Mouse (Mus musculus) myocyte (in vitro differentiated cells): ENCODE results near the gene Pdlim7.

Experiments
- CEBPB ChIP-seq: IDR thresholded peaks from 2 replicates; pipeline ENCODE4 v1.6.1; 2011; ENCODE audit warnings: mild to moderate bottlenecking, moderate library complexity; ENCODE audit not compliant: poor library complexity, insufficient read depth, severe bottlenecking
- E2F4 ChIP-seq: IDR thresholded peaks from one replicate; pipeline ENCODE4 v1.6.1; 2011; ENCODE audit warnings: mild to moderate bottlenecking, control low read depth, moderate library complexity; ENCODE audit not compliant: insufficient read depth
- MAX ChIP-seq: IDR thresholded peaks from one replicate; pipeline ENCODE4 v1.6.1; 2011; ENCODE audit warnings: low read depth, mild to moderate bottlenecking, control low read depth
- MYOD1 ChIP-seq, 3 experiments: IDR thresholded peaks; one replicate each; pipeline ENCODE4 v1.6.1; 2011; ENCODE audit warnings: control low read depth in 2 of 3, low read depth in 2 of 3, mild to moderate bottlenecking in 2 of 3, moderate library complexity in 1 of 3; ENCODE audit not compliant: insufficient read length in 2 of 3, control insufficient read depth in 1 of 3
- MYOG ChIP-seq, 3 experiments: IDR thresholded peaks; one replicate each; pipeline ENCODE4 v1.6.1; 2011; ENCODE audit warnings: control low read depth in 2 of 3, low read depth in 2 of 3, mild to moderate bottlenecking in 2 of 3; ENCODE audit not compliant: insufficient read length in 2 of 3, control insufficient read depth in 1 of 3, insufficient read depth in 1 of 3
- POLR2A ChIP-seq: IDR thresholded peaks from one replicate; pipeline ENCODE4 v1.6.1; 2011; ENCODE audit warnings: low read depth, mild to moderate bottlenecking, control low read depth, moderate library complexity; ENCODE audit not compliant: insufficient read length
- POLR2AphosphoS2 ChIP-seq: IDR thresholded peaks from one replicate; pipeline ENCODE4 v1.6.1; 2011; ENCODE audit warnings: low read depth, control low read depth; ENCODE audit not compliant: insufficient read length
- REST ChIP-seq: IDR thresholded peaks from one replicate; pipeline ENCODE4 v1.6.1; 2011; ENCODE audit warnings: mild to moderate bottlenecking, control low read depth, moderate library complexity; ENCODE audit not compliant: insufficient read depth, insufficient read length
- SRF ChIP-seq: IDR thresholded peaks from one replicate; pipeline ENCODE4 v1.6.1; 2011; ENCODE audit warnings: low read depth; ENCODE audit not compliant: control insufficient read depth, insufficient read length
- TCF12 ChIP-seq: IDR thresholded peaks from one replicate; pipeline ENCODE4 v1.6.1; 2011; ENCODE audit warnings: mild to moderate bottlenecking, control low read depth; ENCODE audit not compliant: poor library complexity, insufficient read depth, severe bottlenecking
- TCF3 ChIP-seq: IDR thresholded peaks from one replicate; pipeline ENCODE4 v1.6.1; 2011; ENCODE audit warnings: low read depth, control low read depth; ENCODE audit not compliant: insufficient read length
- USF1 ChIP-seq: IDR thresholded peaks from one replicate; pipeline ENCODE4 v1.6.1; 2011; ENCODE audit warnings: low read depth, mild to moderate bottlenecking, control low read depth, moderate library complexity

DNA sequence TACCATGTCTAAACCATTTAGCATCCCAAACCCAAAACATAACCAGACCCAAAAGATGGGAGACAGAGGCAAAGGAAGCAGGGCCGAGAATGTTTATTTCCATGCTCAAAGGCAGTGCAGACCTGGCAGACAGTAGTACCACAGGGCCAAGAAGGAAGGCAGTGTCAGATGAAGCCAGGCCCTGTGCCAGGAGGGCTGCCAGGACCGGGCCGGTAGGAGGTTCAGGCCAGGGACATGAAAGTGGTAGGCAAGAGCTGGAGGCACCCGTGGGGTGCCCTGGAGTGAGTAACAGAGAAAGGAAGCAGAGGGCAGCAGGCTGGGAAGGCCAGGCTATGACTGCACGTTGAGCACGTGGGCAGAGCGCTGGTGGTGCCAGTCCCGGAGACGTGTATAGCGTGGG, 6.8 kb downstream of the Pdlim7 start:
- TF ChIP-seq MYOD1 (IDR thresholded peaks at IDR 0.05; ENCODE audit: control insufficient read depth in 1 of 3, insufficient read length in 2 of 3, low read depth in 2 of 3) (no peak), TCF12 (no peak), POLR2AphosphoS2 (no peak), E2F4 (no peak), USF1 (no peak), POLR2A (no peak), MYOG (IDR thresholded peaks at IDR 0.05; ENCODE audit: control insufficient read depth in 1 of 3, insufficient read depth in 1 of 3, insufficient read length in 2 of 3, low read depth in 2 of 3) (no peak), CEBPB (no peak), MAX (no peak), REST (no peak), SRF (no peak), TCF3 (no peak)
